Mouse (Mus musculus): ENCODE results near the gene Sycp2.

The Sycp2 gene

DNA sequence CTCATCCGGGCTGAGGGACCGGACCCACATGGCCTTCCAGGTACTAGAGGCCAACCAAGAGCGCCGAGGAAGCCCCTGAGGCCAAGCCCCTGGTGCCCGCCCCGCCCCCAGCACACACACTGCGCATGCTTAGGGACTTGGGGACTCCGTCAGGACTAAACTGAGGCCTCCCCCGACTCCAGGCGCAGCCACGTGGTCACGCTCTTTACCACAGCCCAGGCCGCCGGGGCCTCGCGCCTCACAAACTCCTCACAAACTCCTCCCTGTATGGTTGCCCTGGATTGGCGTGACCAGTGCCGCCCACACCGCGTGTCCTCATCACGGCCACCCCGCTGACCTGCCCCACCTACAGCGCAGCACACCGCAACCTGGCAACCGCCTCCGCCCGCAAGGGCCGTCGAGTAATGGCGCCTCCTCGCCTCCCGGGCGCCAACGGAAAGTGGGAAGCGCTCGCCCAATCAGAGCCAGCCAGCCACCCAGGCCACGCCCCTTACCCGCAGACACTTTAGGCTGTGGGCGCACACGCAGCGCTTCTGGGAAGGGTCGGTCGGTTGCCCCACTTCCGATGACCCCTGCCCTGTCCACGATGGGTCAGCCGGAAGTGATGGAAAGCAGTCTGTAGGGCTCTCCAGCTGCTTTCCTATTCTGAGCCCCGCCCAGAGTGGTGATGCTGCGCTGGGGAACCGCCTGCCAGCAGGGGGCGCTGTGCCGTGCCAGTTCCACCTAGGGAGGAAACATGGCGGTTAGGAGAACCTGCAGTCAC lies at the start of gene Sycp2:
Gene Sycp2 (minus strand): TSS at position 633 of the 763 bp plus-strand sequence.
- 88% methylated on average over 52 of the region's 52 CpGs for WGBS

DNA sequence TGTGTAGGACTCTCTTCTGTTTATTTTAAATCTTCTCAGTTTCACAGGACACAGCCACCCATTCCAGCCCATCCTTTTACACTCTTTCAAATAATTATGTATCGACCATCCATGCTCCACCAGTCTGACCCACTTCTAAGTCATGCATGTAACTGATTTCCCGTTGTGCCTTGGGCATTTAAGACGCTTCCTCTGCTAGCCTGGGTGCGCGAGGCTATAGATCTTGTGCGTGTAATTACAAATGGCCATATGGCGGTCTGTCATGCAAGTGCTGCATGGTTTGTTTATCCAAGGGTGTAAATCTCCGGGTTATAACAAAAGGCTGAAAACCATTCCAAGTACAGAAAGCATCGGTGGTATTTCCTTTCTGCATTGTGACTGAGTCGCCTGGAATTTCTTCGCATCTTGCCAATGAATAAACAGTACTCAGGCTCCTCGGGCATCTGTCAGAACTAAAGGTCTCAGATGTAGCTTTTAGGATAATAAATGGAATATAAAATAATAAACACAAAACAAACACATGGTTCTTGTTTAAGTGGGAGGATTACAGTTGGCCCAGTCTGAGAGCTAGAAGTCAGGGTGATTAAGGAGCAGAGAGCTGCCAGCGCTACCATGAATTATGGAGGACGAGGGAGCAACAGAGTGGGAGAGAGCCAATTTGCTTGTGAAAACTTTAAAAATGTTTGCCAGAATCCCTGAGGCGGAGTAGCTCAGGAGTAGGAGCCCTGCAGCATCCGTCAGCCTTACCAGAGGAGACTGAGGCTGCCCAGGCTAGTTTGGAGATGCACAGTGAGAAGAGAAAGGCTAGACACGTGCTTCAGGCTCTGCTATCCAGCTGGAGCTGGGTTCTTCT lies 47.4 kb upstream of the Sycp2 start:
- 18% methylated on average over 17 of the region's 17 CpGs for WGBS

DNA sequence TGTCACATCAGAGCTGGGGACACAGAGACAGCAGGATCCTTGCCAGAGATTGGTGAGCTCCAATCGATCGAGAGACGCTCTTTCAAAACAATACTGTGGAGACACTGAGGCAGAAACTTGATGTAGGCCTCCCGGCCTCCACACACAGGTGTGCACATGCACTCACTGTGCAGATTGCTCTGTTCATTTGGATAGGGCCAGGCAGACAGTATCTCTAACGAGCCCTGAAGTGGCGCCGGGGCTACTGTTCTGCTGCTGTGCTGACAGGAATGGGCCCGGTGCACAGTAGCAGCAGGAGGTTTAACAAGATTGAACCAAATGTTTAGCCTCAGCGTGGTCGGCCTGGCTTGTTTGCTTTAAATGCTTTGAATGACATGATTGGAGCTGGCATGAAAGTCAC lies 43.5 kb upstream of the Sycp2 start:
- WGBS, result 70% methylated on average over 10 of the region's 10 CpGs

GRCm38 (mm10) chr2:178450236-178450635 lies 42.8 kb upstream of the Sycp2 start:
- WGBS, result 54% methylated on average over 2 of the region's 2 CpGs

DNA sequence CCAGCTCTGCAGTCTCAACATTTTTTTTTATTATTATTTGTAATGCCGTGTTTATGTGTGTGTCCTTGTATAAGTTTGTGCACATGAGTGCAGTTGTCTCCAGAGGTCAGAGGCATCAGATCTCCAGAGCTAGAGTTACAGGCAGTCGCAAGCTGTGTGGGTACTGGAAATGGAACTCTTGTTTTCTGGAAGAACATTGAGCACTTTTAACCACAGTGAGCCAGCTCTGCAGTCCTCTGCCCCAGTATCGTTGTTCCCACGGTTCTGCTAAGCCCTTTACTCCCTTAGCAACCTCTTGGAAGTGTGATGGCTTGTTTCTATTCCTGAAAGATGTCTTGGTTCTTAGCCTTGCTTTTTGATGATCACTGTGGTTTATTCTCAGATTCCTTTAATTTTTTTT lies 41.9 kb upstream of the Sycp2 start:
- 71% methylated on average over 4 of the region's 4 CpGs for WGBS

GRCm38 (mm10) chr2:178437311-178437710 lies 29.8 kb upstream of the Sycp2 start:
- 43% methylated on average over 9 of the region's 9 CpGs for WGBS

- WGBS, result 92% methylated on average over 2 of the region's 2 CpGs
Observed at GRCm38 (mm10) chr2:178433903-178434302, 26.4 kb upstream of the Sycp2 start.

DNA sequence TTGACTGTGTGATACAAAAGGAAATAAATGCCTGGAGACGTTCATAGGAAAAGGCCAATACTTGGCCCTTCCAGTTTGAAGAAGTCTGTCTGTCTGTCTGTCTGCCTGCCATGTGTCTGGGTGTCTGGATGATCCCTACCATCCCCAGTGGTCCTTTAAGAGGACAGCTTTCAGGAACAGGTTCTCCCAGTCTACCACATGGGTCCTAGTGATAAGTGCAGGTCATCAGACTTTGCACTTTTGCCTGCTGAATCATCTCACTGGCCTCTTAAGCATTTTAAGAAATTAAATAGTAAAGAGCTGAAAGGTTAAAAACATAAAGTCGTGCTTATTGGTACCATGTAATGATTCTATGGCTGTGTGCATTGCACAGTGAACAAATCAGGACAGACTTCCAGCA lies 26.0 kb upstream of the Sycp2 start:
- 90% methylated on average over 2 of the region's 2 CpGs for WGBS

GRCm38 (mm10) chr2:178430231-178430630 lies 22.7 kb upstream of the Sycp2 start, which contains the start of gene Cdh26:
Gene Cdh26, plus strand, starts transcription at chr2:178430531.
- WGBS, result 88% methylated on average over 4 of the region's 4 CpGs

GRCm38 (mm10) chr2:178429426-178429825 lies 21.9 kb upstream of the Sycp2 start:
- WGBS, result 85% methylated on average over 6 of the region's 6 CpGs

- WGBS, result 94% methylated on average over 4 of the region's 4 CpGs
Observed at GRCm38 (mm10) chr2:178428676-178429075, 21.2 kb upstream of the Sycp2 start.

- WGBS, result 91% methylated on average over 9 of the region's 9 CpGs
Observed at GRCm38 (mm10) chr2:178428183-178428582, 20.7 kb upstream of the Sycp2 start.

DNA sequence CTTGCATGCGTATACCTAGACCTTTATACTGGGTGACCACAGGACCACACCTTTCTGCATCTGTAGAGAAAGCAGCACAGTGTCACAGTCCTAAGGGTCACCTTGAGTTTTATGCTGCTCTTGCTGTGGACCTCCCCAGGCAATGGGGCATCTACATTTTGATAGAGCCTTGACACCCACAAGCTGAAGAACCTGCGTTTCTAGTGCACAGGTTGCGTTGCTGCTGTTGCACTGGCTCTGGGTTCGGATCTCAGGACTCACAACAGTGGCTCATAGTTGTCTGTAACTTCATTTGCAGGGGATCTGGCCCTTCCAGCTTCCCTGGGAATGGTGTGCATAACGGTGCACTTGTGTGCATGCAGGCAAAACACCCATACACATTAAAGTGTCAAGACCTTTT lies 19.7 kb upstream of the Sycp2 start:
- 91% methylated on average over 5 of the region's 5 CpGs for WGBS

- WGBS, result 42% methylated on average over 4 of the region's 4 CpGs
Observed at GRCm38 (mm10) chr2:178426229-178426628, 18.7 kb upstream of the Sycp2 start.

- whole genome bisulfite sequencing, result 68% methylated on average over 5 of the region's 5 CpGs
Observed at GRCm38 (mm10) chr2:178423223-178423622, 15.7 kb upstream of the Sycp2 start.

GRCm38 (mm10) chr2:178422186-178422585 lies 14.7 kb upstream of the Sycp2 start:
- 59% methylated on average over 3 of the region's 3 CpGs for WGBS

DNA sequence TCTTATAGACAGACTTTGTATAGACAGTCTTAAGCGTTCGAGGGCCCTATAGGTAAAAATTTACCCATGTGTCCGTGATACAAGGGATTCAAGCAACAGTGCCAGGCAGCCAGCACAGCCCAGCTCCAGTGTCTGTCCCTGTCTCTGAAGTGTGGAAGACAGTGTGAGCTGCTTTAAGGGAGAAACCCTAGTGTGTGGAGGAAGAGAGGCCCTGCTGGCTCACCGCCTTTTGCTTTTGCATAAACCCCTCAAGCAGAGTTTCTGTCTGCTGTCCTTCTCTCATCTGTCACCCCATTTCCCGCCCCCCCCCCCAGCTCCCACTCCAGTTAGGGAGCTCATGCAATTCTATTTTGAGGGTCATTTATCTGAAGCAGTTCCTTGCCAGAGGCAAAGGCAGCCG lies 14.1 kb upstream of the Sycp2 start:
- 70% methylated on average over 6 of the region's 6 CpGs for WGBS

DNA sequence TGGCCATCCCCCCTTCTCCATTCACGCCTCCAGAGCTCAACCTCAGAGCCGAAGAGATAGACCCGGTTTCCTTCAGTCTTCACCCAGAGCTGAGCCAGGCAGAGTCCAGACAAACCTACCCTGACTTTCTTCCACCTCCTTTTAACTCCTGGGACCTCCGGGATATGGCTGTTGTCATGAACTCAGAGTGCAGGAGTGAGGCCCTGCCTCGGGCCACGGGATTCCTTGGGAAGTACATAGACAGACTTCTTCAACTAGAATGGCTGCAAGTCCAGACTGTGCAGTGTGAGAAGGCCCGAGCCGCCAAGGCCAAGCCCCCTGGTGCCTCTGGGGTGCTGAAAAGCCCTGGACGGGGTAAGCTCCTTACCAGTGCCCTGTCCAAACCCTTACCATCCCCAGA lies 13.1 kb upstream of the Sycp2 start:
- 87% methylated on average over 9 of the region's 9 CpGs for WGBS

DNA sequence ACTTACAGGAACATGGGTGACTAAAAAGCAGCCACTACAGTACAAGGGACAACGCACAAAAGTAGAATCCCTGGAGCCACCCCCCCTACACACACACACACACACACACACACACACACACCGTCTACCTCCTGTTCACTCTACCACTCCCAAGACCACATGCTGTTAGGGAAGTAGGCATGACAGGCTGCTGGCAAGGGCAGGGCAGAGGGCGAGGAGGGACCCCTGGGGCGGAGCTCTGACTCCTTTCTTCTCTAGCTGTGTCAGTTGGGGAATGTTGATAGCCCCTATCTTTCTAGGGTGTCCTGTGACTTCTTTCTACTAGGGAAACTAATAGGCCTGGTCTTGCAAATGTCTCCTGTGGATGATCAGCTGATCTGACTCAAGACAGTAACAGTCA lies 9.5 kb upstream of the Sycp2 start:
- 80% methylated on average over 4 of the region's 4 CpGs for WGBS

DNA sequence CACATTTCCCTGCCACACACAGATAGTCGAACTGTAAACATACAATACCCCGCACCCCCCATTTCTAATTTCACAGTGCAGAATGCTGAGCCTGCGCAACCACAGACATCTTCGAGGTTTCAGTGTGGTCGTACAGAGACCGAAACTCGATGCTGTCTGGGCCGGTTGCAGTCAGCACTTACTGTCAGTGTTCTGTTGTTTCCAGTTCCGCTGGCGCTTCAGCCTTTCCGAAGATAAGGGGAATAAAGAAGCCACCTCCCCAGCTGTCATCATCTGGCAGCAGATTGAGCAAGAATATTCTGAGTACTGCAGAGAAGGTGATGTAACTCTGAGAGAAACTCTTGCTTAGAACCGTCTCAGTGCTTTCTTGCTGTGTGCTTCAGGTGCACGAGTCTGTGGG lies 8.9 kb upstream of the Sycp2 start:
- 72% methylated on average over 13 of the region's 13 CpGs for WGBS

DNA sequence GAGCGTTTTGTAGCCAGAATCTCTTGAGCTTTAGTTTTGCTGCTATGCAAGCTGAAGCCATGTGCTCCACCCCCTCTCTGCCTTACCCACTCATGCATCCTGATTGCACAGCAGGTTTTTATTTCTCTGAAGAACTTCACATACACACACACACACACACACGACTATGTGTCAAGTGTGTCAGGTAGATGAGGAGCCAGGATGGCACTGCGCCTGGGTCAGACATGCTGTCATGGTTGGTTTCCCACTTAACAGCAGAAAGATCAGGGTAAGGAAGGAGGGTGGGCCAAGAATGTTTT lies 7.6 kb upstream of the Sycp2 start:
- WGBS, result 17% methylated on average over 3 of the region's 3 CpGs

DNA sequence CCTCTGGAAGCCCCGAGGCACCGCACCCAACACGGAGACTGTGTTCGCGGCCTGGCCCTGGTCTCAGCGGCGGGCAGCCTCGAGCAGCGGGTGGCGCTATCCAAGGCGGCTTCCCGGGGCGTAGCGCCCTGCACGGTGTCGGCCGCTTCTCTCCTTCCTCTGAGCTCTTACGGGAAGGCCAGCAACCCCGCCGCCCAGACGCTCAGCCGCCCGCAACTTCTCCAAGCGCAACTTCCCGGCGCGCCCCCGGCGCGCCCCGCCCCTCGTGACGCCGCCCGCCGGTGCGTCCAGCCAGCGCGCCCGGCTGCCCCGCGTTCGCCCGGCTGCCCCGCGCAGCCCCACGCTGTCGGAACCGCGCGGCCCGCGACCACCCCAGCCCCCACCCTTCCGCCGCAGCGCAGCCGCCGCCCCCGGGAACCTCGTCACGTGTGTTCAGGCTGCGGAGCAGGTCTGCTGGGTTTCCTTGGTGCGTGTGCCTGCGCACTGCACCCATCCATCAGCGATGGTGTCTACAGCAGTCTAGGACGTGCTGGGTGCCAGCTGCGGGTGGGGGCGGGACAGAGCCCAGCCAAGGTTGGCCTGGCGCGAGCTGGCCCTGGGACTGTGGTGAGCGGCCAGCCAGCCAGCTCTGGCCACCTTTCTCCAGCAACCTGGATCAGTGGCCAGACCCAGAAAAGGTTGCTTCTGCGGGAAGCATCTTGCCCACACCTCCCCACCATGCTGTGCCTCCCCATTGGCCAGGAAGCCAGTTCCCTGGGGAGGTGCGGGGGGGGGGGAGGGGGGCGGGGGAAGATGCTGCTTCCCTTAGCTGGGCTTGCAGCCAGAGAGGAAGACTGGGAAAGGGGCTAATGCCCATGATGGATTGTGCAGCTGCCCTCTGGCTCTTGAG lies 7.0 kb upstream of the Sycp2 start, which contains the start of the genes Ppp1r3d and Fam217b:
Gene Ppp1r3d (minus strand): TSS at position 212 of the 889 bp plus-strand sequence.
Gene Fam217b (plus strand): TSS at position 264 of the 889 bp plus-strand sequence.
- under 1% methylated on average over 67 of the region's 74 CpGs for WGBS
